Mouse (Mus musculus): Measurements from ENCODE around the gene Pimreg.
A peak's percentile ranks its signal among the peaks of the same experiment; 100 is the strongest.

Gene Pimreg

GRCm38 (mm10) chr11:72041768-72042607, at the start of gene Pimreg:
Pimreg (plus strand) TSS chr11:72042032.
- peak; percentile 84 for DNase-seq (ENCODE audit: low read depth, low spot score)

GRCm38 (mm10) chr11:71992438-71992837, 49.4 kb upstream of the Pimreg start:
- DNase-seq (ENCODE audit: low read depth, low spot score) = no peak

DNA sequence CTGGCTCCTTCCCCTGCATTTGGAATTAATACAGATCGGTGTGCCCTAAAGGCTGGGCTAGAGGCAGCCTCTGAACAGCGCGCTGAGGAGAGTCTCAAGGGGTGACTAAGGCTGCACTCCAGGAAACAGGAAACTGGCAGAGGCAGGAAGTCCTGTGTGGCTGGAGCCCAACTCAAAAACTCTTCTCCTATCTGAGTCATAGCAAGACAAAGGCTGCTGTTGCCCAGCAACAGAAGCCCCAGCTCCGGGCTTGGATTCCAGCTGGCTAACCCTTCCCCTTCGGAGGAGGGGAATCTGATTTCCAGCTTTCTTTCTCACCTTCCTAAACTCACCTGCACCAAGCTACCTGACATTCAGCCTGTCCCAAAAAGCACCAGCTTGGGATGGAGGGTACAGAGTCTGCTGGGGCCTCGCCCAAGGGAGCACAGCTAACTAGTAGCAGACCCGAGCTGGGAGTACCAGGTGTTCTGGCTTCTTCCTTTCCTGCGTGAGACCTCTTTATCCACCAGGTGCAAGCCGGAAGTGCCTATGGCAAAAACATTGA, 45.8 kb upstream of the Pimreg start:
- peak; percentile 65 for DNase-seq (ENCODE audit: low read depth, low spot score)

- DNase-seq (ENCODE audit: low read depth, low spot score) = no peak
These were observed 45.0 kb upstream of the Pimreg start for GRCm38 (mm10) chr11:71996805-71997204.

GRCm38 (mm10) chr11:72000194-72000593, 41.6 kb upstream of the Pimreg start:
- peak; percentile 43 for DNase-seq (ENCODE audit: low read depth, low spot score)

- DNase-seq (ENCODE audit: low read depth, low spot score) = peak; percentile 64
These were observed 39.5 kb upstream of the Pimreg start for GRCm38 (mm10) chr11:72002138-72002853.

- no peak for DNase-seq (ENCODE audit: low read depth, low spot score)
These were observed 38.7 kb upstream of the Pimreg start for GRCm38 (mm10) chr11:72003171-72003570.

- DNase-seq (ENCODE audit: low read depth, low spot score) = no peak
These were observed 36.3 kb upstream of the Pimreg start for GRCm38 (mm10) chr11:72005547-72005946.

- DNase-seq (ENCODE audit: low read depth, low spot score) = no peak
These were observed 31.5 kb upstream of the Pimreg start for GRCm38 (mm10) chr11:72010367-72010766.

- peak; percentile 18 for DNase-seq (ENCODE audit: low read depth, low spot score)
These were observed 30.7 kb upstream of the Pimreg start for GRCm38 (mm10) chr11:72010940-72011722.

DNA sequence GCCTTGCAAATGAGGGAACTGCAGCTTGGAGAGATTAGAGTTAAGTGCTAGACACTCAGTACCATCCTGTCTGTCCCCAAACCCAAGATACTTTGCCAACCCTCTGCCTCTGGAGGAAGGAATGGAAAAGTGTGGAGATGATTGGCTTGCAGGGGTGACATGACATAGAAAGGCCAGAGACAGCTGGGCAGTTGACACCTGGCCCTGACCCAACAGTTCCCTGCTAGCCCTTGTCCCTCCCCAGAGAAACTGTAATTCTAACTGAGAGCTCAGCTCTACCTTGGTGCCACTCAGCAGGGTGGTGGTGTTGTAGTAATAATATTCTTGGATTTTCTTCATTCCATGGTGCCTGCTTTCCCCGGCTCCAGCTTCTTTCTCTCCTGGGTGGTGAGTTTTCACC, 29.9 kb upstream of the Pimreg start:
- no peak for DNase-seq (ENCODE audit: low read depth, low spot score)

DNA sequence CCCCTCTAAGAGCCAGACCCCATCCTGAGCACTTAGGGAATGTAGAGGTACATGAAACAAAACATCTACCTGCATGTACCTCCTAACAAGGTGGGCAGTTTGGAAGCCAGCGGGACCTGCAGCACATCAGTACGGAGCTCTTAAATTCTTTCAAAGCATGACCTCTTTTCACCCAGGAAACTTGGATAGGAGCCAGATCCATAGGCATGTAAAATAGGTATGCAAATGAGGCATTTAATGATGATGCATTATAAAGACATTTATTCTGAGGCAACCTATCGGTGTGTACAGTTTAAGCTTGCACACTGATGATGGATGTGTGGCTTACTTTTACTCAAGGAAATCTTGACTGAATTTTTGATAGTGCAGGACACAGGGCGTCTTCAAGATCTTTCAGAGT, 27.2 kb upstream of the Pimreg start:
- no peak for DNase-seq (ENCODE audit: low read depth, low spot score)

GRCm38 (mm10) chr11:72016518-72017252, 25.1 kb upstream of the Pimreg start:
- no peak for DNase-seq (ENCODE audit: low read depth, low spot score)

DNA sequence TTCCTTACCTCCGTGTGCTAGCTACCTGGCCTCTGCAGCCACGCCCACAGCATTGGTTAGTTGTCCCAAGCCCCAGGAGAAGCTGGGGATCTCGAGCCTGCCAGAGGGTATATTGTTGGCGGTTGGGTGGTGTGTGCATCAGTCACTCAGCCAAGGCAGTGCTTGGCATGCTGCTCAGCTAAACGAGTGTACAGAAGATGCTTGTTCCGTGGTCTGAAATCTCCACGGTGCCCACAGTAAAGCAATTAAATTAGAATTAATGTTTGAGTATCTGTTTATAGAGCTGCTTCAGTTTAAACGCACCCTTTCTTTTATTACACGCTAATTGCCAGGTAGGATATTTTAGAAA, 24.6 kb upstream of the Pimreg start:
- DNase-seq (ENCODE audit: low read depth, low spot score) = no peak

GRCm38 (mm10) chr11:72021015-72021414, 20.8 kb upstream of the Pimreg start:
- DNase-seq (ENCODE audit: low read depth, low spot score) = no peak

GRCm38 (mm10) chr11:72022827-72023226, 19.0 kb upstream of the Pimreg start:
- DNase-seq (ENCODE audit: low read depth, low spot score) = no peak

- DNase-seq (ENCODE audit: low read depth, low spot score) = peak; percentile 55
These were observed 18.3 kb upstream of the Pimreg start for GRCm38 (mm10) chr11:72023581-72023980.

GRCm38 (mm10) chr11:72024193-72024781, 17.5 kb upstream of the Pimreg start:
- peak; percentile 77 for DNase-seq (ENCODE audit: low read depth, low spot score)

DNA sequence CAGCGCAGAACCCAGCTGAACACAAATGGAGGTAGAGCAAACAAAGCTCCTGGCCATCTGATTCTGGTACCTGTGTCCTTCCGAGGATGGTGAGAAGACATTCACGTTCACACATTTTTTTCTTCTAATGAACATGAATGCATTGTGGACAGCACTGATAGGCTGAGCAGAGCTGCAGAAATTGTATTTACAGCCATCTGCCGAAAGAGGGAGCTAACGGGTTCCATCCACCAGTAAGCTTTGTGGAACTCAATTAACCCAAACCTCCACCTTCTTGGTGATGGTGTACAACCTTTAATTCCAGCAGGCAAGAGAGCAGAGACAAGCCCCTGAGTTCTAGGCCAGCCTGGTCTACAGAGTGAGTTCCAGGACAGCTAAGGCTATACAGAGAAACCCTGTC, 16.0 kb upstream of the Pimreg start:
- DNase-seq (ENCODE audit: low read depth, low spot score) = peak; percentile 69

DNA sequence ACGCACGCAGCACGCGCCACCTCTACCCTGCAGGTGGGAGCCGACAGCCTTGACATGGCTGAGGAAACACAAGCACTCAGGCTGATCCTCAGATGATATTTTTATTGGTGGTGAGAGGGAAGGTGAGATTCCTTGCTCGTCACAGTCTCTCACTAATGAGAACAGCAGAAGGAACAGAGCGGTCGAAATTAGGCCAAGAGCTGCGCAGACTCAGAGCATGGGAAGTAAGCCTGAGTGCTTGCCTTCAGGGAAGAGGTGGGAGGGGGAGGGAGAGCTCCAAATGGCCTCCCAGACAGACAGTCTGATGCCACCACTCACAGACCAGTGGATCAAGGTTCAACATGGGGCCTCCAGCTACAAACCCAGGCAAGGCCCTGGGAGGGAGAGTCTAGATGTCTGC, 15.3 kb upstream of the Pimreg start:
- no peak for DNase-seq (ENCODE audit: low read depth, low spot score)

DNA sequence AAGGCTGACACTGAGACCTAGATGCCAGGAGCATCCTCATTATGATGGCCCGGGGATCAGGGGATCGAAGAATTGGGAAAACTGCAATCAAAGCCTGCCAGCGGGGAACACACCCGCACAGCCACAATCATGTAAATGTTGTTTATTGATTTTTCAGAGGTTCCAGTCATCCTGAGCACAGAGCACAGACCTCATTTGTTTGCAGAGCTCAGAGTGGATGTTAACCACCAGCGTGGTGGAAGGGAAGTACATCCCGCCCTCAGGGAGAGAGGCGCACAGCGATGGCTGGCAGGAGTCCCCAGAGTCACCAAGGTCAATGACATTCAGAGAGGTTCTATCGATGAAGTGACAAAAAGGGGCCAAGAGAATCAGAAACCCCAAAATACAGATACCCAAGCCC, 14.0 kb upstream of the Pimreg start:
- DNase-seq (ENCODE audit: low read depth, low spot score) = no peak
